Mouse (Mus musculus): ENCODE data around the gene Olfr235.
"Not testable (repeated sequence)": the region's sequence is repeated elsewhere in the genome, so short reads cannot be mapped to it uniquely, and the experiment has no call there.

The Olfr235 gene

GRCm38 (mm10) chr19:12260732-12261131 is at the start of gene Olfr235:
Gene Olfr235, plus strand, starts transcription at chr19:12261032.
- DNase-seq (ENCODE audit: low read depth, low spot score): no peak

- DNase-seq (ENCODE audit: low read depth, low spot score): not testable (repeated sequence)
Observed at GRCm38 (mm10) chr19:12232496-12232895, 28.3 kb upstream of the Olfr235 start, which contains the start of gene Olfr1432. Gene Olfr1432, minus strand, starts transcription at chr19:12232596.

GRCm38 (mm10) chr19:12241559-12241958 is 19.3 kb upstream of the Olfr235 start, which contains the start of gene Olfr262:
Gene Olfr262, minus strand, starts transcription at chr19:12241659.
- no peak for DNase-seq (ENCODE audit: low read depth, low spot score)

GRCm38 (mm10) chr19:12279554-12279953 is 18.7 kb downstream of the Olfr235 start, which contains the start of gene Olfr1434:
Gene Olfr1434, plus strand, starts transcription at chr19:12279854.
- DNase-seq (ENCODE audit: low read depth, low spot score): no peak

GRCm38 (mm10) chr19:12292979-12293378 is 32.1 kb downstream of the Olfr235 start:
- no peak for DNase-seq (ENCODE audit: low read depth, low spot score)

GRCm38 (mm10) chr19:12299030-12299429 is 38.2 kb downstream of the Olfr235 start, which contains the start of gene Olfr1436:
Gene Olfr1436, minus strand, starts transcription at chr19:12299130.
- DNase-seq (ENCODE audit: low read depth, low spot score): not testable (repeated sequence)

Data from CD4-positive helper T cell, adult 2 months (primary cell).